Mouse (Mus musculus) left cerebral cortex, postnatal 25 days (tissue): ENCODE measurements around the gene Rfx1. TPM values are rescaled to one million over a fixed set of nuclear protein-coding genes. Genes with fewer than 3 reads are reported as not detected.
A peak's percentile ranks its signal among the peaks of the same experiment; 100 is the strongest.

Source experiments
- DNase-seq, 2 experiments: peaks; one replicate each; pipeline ENCODE4 v3.0.0; 2022; ENCODE audit warnings: low spot score in 2 of 2, mixed read lengths in 1 of 2
- intact Hi-C: fragments of 180-260 bp; cut with DNase I; formaldehyde crosslinking; loops from one replicate; pipeline ENCODE4 v1.15.1; 2025
- total RNA-seq, 2 experiments: library from RNA; stranded (reverse); gene quantifications; 2 replicates each; pipeline ENCODE4 v1.2.3; 2021

Gene Rfx1
- total RNA-seq, 2 experiments from 2014 or later, result 21.4 to 24.4 TPM

GRCm38 (mm10) chr8:84083829-84084241 lies 17.2 kb downstream of the Rfx1 start:
- intact Hi-C loops, result no loop called here
- DNase-seq, result no peak

- no peak for DNase-seq
- intact Hi-C loops, result no loop called here
Observed at GRCm38 (mm10) chr8:84084341-84085115, 17.9 kb downstream of the Rfx1 start.

GRCm38 (mm10) chr8:84087156-84087555 lies 20.5 kb downstream of the Rfx1 start:
- no peak for DNase-seq
- intact Hi-C loops, result no loop called here

- peak in 1 of 2 experiments; percentile 52 for DNase-seq
- intact Hi-C loops, result no loop called here
Observed at GRCm38 (mm10) chr8:84087821-84088220, 21.2 kb downstream of the Rfx1 start.

- DNase-seq, result no peak
- intact Hi-C loops, result no loop called here
Observed at GRCm38 (mm10) chr8:84089277-84089676, 22.6 kb downstream of the Rfx1 start.

- intact Hi-C loops, result no loop called here
- DNase-seq, result no peak
Observed at GRCm38 (mm10) chr8:84090585-84090984, 24.0 kb downstream of the Rfx1 start.

- DNase-seq, result no peak
- intact Hi-C loops, result no loop called here
Observed at GRCm38 (mm10) chr8:84096061-84096460, 29.4 kb downstream of the Rfx1 start.

- intact Hi-C loops, result no loop called here
- DNase-seq, result no peak
Observed at GRCm38 (mm10) chr8:84098376-84098775, 31.7 kb downstream of the Rfx1 start.

- intact Hi-C loops, result no loop called here
- DNase-seq, result no peak
Observed at GRCm38 (mm10) chr8:84101476-84102270, 35.0 kb downstream of the Rfx1 start.

- intact Hi-C loops, result no loop called here
- no peak for DNase-seq
Observed at GRCm38 (mm10) chr8:84103601-84104000, 37.0 kb downstream of the Rfx1 start.

- DNase-seq, result peak in 1 of 2 experiments; percentile 40
- intact Hi-C loops, result no loop called here
Observed at GRCm38 (mm10) chr8:84104221-84104620, 37.6 kb downstream of the Rfx1 start.

GRCm38 (mm10) chr8:84104697-84105609 lies 38.3 kb downstream of the Rfx1 start, which contains the start of gene Dcaf15:
Gene Dcaf15 (minus strand): TSS chr8:84104768.
- intact Hi-C loops, result loop anchor here (5.0 kb wide), 1 partner anchor 68 kb away; no protein-coding TSS in a partner anchor

GRCm38 (mm10) chr8:84105676-84106075 lies 39.0 kb downstream of the Rfx1 start:
- no peak for DNase-seq
- intact Hi-C loops, result loop anchor here (5.0 kb wide), 1 partner anchor 68 kb away; no protein-coding TSS in a partner anchor

More at GRCm38 (mm10) chr8:84104697-84105609, 38.3 kb downstream of the Rfx1 start, which contains the start of gene Dcaf15:
- DNase-seq, result peak; percentile 98 to 99

- intact Hi-C loops, result loop anchor here (5.0 kb wide), 1 partner anchor 69 kb away; no protein-coding TSS in a partner anchor
- no peak for DNase-seq
Observed at GRCm38 (mm10) chr8:84106216-84107040, 39.8 kb downstream of the Rfx1 start.

- DNase-seq, result no peak
- intact Hi-C loops, result no loop called here
Observed at GRCm38 (mm10) chr8:84115646-84116045, 49.0 kb downstream of the Rfx1 start.

GRCm38 (mm10) chr8:84122151-84122550 lies 55.5 kb downstream of the Rfx1 start:
- intact Hi-C loops, result no loop called here
- no peak for DNase-seq

GRCm38 (mm10) chr8:84125656-84126055 lies 59.0 kb downstream of the Rfx1 start, which contains the start of gene Podnl1:
Gene Podnl1 (plus strand): TSS chr8:84125989.
- intact Hi-C loops, result no loop called here
- no peak for DNase-seq

GRCm38 (mm10) chr8:84126742-84127141 lies 60.1 kb downstream of the Rfx1 start:
- intact Hi-C loops, result no loop called here
- DNase-seq, result no peak
